Mouse (Mus musculus) urinary bladder, postnatal 4 days (tissue): ENCODE measurements around the gene Cdc14b.
A peak's percentile ranks its signal among the peaks of the same experiment; 100 is the strongest.
"Not testable (repeated sequence)": the region's sequence is repeated elsewhere in the genome, so short reads cannot be mapped to it uniquely, and the experiment has no call there.

Experiments used
- DNase-seq, 2 experiments: peaks; one replicate each; pipeline ENCODE4 v3.0.0; 2021 to 2022; ENCODE audit warnings: low spot score in 2 of 2

Cdc14b gene

DNA sequence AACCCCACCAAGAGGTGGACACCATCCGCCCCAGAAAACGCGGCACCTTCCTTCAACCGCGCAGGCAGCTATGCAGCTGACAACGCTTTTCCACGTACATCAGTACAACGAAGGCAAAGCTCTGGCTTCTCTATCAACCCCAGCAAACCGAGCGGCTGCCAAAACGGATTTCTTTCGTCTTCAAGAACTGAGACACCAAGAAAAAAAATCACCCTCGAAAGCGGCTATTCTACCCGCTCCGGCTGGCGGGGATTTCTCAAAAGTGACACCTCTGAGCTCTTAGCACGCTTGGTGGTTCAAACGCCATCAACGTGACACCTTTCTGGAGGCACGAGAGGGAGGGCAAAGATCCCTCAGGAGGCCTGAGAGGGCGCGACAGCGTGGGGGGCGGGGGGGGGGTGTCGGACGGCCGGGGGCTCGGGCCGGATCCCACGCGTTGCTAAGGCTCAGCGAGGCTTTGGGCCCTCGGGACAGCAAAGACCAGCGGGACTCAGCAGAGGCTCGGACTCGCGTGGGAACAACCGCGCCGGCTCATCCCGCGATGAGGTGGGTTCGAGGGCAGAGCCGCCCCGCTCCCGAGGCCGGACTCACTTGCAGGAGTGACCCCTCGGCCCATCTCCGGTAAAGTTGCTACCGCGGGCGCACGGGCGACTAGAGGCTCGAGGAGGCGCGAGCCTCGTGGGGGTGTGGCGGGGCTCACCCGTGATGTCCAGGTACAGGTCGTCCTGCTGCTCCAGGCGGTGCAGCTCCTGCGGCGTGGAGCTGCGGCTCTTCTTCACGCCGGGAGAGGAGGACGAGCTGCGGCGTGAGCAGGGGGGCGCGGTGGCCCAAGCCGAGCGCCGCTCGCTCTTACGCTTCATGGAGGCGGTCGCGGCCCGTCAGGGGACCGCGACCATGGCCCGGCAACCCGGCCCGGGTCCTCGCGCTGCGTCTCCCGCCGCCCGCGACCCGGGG, 922 bp downstream of the Cdc14b start:
- DNase-seq = peak in 1 of 2 experiments; percentile 27

DNA sequence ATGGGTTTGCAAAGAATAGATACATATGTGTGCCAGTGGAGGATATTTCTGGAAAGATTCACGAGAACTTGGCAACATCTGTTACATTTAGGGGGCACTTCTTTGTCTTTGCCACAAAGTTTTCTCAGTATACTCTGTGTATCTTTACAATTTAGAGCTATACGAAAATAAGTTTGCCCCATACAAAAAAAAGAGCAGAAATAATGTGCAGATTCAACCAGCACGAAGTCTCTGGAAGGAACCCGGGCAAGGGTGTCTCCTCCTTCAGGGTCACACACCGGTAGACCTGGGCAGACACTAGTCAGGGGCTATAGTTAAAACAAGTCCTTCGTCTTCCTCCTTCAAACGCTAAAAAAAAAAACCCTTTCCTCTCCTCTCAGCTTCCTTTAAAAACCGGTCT, 1.7 kb downstream of the Cdc14b start:
- no peak for DNase-seq

DNA sequence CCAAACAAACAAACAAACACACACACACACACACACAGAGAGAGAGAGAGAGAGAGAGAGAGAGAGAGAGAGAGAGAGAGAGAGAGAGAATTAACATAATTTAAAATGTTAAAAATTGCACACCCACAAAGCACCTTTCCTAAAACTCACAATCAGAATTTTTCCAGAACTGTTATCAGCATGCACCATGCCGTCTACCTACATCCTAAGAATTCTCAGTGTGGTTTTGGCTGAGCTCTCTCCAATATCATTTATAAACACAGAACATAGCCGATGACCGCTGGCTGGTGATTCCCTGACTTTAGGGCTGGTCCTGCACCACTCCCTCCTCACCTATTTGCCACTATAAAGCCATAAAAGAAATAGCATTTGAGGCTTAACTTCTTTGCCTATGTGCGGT, 6.7 kb downstream of the Cdc14b start:
- no peak for DNase-seq

DNA sequence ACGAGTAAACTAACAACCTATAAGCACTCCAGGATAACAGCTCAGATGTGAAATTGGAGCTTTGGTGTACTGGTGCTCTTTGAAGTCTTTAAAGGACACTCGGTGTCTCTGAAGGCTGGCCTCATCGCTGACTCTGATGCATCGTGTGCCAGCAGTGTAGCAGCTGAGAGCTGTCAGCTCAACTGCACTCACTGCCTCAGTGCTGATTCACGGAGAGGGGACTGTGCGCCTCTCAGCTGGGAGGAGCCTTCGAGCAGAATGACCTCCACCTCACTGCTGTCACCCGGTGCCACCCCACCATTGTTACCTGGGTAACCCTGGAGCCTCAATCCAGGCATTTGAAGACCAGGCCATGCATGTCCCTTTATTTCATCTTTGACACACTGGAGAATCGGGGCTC, 7.9 kb downstream of the Cdc14b start:
- no peak for DNase-seq

DNA sequence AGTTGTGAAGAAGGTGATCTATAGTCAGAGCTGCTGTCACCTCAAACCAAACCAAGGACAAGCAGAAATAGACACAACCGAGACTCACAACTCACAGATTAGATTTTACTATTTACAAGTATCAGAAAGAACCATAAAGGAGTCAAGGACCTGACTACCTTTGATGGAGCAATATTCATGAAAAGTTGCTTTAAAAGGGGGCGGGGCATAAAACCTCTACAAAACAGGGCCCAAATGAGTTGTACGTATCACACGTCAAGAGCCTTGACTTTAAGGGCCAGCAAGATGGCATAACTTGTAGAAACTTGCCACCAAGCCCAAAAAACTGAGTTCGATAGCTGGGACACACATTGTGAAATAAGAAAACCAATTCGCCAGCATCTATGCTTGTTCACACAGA, 10.5 kb downstream of the Cdc14b start:
- no peak for DNase-seq

DNA sequence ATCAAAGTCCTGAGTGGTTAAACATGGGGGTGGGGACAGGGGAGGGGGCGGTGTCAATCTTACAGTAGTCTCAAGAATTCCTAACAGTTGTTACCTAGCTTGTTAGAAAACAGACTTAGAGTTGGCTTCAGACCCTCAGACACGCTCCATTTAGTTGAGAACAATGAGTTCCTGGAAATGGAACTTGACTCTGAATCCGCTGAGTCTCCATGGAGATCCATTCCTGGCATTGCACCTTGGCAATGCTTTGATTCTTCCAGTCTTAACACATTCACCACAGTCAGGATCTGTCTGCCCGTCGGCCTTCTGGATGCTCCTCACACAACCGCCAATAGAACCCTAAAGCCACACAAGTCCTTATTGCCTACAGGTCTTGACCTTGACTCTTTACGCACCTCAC, 15.2 kb downstream of the Cdc14b start:
- DNase-seq = no peak

DNA sequence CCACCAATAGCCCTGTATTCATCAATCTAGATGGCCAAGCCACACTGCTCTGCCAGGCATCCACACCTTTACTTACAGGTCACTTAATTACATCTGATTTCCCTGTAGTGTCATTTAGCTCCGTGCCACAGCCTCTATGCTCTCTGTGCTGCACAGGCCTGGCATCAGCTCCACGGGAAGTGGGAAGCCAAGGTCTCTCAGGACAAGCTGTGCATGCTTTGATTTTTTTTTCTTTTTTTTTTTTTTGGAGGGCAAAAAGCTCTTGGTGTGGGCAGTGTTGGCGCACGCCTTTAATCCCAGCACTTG, 16.6 kb downstream of the Cdc14b start:
- no peak for DNase-seq

DNA sequence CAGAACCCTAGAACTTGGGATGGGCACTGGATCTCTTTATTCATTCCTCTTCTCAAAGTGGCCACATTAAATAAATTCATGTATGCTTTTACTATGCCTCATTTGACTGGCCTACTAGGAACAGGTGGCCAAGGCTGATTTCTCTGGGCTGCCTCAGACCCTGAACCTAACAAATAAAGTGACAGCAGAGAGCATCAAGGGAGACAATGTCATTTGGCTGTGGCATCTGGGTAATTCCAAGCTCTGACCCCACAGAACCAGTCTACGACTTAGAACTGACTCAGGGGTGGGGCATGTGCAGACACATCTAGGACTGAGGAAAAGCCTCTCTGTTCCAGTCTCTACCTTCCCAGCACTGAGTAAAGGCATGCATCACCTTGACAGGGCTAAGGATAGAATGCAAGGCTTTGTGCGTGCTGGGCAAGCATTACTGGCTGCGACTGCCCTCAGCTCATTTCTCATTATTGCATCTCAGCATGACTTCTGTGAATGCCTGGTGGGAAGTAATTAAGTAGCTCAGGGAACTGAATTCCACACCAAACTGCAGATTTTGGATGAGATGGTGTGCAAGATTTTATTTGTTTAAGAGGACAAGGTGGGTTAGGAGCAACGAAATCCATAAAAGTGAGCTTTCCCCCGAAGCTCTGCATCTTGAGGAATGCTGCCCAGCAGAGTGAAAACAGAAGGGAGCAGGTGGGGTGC, 17.1 kb downstream of the Cdc14b start:
- DNase-seq = no peak

DNA sequence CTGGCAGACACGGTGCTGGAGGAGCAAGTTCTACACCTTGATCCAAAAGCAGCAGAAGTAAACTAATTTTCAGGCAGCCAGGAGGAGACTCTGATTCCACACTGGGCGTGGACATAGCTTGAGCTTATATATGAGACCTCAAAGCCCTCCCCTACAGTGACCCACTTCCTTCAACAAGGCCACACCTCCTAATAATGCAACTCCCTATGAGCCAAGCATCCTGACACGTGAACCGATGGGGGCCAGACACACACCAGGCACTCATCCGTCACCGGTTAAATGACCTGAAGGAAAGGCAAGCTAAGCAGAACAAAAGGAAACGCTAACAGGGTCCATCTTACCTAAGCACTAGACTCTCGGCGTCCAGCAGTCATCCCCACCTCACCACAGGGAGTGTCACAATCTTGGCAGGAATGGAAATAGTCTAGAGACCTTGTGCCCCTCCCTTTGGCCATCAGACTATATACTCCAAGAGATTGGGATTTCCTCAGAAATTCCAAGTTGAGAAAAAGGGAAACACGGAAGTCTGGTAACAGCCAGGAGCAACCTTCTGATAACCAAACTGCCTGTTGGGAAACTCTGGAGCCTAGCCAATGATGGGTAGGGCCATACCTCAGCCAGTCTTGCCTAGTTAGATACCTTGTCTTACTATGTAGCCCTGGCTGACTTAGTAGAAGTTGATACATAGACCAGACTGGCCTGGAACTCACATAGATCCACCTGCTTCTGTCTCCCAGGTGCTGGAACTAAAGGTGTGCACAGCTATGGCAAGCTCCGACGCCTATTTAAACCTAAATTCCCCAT, 17.9 kb downstream of the Cdc14b start:
- DNase-seq = no peak

DNA sequence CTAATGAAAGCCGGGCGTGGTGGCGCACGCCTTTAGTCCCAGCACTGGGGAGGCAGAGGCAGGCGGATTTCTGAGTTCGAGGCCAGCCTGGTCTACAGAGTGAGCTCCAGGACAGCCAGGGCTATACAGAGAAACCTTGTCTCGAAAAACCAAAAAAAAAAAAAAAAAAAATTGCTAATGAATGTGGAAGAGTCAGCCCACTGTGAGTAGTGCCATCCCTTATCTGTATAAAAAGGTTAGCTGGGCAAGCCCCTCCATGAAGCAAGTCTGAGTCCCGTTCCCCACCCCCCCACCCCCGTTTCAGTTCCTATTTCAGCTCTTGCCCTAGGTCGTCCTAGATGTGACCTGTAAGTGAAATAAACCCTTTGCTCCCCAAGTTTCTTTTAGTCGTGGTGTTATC, 20.9 kb downstream of the Cdc14b start:
- DNase-seq = not testable (repeated sequence)

DNA sequence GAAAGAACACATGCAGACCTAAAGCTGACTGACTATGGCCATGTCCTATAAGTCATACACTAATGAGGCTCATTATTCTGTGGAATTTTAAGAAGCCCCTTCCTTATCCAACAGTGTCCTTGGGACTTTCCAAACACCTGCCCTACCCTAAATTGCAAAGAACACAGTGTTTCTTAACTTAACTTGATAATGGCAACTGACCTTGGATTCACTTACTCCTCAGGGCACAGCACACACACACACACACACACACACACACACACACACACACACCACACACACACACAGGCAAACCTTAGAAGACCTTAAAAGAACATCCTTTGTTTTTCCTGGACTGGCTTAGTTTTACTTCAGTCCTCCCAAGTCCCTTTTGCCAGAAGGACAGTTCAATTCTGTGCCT, 21.4 kb downstream of the Cdc14b start:
- no peak for DNase-seq

DNA sequence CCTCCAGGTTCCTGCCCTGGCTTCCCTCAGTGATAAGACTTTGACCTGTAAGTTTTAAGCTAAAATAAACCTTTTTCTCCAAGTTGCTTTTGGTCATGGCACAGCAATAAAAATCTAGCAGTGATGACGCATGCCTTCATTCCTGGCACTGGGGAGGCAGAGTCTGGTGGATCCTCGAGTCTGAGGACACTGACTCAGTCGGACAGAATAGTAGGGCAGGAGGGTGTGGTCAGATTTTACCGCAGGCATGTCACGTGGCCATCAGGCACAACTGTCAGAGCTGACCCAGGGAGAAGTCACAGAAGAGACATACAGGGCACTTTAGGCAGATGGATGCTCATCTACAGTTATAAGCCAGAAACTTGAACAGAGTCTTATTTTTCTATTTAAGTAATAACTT, 22.9 kb downstream of the Cdc14b start:
- no peak for DNase-seq

DNA sequence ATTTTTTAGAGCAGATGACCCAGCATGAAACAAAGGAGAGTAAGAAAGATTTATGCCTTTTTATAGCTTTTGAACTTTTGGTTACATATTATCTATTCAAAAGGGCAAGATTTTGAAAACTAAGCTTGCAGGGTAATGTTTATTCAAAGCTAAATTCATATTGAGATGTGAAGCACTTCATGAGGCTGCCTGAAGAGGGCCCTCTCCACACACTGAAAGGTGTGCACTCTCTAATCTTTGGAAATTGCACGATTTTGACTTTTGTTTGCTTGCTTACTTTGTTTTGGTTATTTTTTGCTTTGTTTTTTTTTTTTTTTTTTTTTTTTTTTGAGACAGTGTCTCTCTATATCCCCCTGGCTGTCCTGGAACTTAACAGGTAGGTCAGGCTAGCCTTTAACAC, 24.7 kb downstream of the Cdc14b start:
- DNase-seq = no peak

DNA sequence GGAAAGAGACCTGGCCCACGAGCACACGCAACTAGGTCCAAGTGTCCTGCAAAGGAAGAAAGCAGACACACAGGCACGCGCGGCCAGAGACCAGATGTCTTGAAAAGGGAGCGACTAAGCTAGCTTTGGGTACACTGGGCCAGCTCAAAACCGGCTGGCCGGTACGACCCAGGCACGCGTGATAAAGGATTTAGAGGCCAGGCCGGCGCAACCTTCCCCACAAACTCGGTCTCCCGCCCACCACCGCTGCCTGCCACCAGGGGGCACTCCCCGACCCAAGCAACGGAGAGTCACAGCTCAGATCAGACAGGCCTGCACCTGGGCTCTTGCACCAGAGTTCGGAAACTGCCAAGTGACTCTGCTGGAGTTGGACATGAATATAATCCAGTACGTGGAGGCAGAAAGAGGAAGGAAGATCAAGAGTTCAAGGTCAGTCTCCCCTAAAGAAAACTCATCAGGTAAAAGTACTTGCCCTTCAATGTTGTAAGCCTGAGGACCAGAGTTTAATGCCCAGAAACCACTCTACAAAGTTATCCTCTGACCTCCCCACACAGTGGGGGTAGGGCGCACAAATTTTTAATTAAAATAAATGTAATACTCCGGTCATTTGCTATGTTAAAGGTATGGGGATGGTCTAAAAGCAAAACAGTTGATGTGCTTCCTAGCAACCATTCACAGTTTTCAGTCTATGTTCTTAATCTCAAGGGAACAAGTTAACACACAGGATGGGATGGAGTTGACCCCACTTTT, 26.1 kb downstream of the Cdc14b start:
- DNase-seq = peak; percentile 83 to 90

DNA sequence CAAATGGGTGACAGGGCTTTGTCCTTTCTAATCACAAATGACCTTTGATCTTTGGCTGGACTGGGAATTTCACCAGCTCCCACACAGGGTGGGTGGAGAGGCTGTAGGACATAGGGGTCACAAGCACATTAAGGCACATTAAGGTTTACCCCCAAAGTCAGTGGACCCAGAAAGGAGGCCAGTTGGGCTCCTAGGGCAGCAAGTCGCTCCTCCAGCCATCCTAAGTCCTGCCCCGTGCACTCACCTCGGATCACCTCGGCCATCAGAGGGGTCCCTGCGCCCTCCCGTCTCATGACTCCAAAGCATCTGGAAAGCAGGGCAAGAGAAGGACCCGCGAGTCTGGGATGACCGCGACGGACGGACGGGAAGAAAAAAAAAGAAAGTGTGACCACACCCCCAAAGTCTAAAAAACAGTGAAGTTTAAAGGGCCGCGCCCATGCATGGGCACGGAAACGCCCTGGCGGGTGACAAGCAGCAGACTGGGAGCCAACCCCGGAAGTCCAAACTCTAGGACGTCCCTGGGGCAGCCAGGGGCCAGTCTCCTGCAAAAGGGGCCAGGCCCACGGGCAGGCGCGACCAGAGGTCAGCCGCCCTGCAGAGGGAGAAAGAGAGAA, 26.8 kb downstream of the Cdc14b start:
- peak; percentile 62 to 63 for DNase-seq

DNA sequence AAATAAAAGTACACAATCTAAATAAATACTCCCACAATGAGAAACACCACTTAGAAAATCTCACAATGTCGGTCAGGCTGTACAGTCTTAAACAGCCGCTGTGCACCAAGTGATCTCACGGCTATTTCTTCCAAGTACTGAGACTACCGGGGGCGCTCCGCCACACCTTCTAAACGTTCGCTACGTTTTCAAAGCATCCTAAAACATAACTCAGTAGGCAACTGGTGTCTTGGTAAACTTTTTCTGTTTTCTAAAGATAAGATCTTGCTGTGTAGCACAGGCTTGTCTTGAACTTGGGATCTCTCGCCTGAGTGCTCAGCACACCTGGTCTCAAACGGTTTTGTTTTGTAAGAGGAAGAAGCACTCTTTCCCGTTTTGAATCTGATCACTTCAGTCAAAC, 29.0 kb downstream of the Cdc14b start:
- DNase-seq = no peak

DNA sequence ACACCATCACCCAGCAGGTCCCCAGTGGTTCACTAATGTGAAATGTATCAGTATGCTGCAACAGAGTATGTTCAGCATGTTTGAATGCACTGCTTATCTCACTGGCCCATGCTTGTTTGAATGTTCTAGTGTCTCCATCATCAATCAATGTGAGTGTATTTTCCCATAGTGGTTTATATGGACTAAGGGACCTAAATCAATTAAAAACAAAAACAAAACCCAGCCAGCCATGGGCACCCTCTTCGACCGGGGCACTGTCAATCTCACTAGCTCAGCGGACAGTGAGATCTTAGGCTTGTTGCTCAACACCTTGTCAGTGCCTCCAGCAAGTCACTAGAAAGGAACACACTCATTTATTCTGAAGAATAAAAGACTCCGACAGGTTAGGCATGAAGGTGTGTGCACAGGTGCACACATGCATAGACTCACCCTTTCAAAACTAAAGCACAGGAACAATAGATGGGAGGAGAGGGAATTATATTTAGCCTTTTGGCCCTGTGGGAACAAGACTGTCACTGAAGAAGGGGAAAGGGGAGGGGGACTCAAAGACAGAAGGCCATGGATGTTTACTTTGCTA, 30.3 kb downstream of the Cdc14b start:
- DNase-seq = no peak

DNA sequence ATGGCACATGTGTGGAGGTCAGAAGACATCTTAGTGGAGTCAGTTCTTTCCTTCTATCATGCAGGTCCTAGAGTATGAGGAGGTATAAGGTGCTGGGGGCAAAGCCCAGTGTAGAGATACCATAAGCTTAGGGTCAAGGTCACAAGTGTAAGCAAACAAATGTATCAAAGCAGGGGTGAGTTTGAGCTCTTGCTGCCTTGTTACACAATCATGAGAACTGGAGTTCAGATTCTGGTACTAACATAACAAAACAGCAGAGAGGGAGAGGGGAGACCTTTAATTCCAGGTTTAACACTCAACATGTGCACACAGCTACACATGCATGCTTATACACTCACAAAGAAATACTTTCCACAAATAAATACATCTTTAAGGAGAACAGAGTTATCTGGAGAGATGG, 32.4 kb downstream of the Cdc14b start:
- no peak for DNase-seq

DNA sequence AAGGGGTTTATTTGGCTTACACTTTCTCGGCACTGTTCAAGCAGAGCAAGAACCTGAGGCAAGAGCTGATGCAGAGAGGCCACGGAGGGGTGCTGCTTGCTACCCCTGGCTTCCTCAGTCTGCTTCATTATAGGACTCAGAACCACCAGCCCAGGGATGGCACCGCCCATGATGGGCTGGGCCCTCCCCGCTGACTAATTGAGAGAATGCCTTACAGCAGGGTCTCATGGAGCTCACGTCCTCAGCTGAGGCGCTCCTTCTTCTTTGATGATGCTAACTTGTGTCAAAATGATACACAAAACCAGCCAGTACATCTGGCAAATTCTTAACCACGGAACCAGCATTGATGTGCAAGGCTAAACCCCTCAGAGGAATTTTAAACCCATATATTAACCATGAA, 34.5 kb downstream of the Cdc14b start:
- no peak for DNase-seq

DNA sequence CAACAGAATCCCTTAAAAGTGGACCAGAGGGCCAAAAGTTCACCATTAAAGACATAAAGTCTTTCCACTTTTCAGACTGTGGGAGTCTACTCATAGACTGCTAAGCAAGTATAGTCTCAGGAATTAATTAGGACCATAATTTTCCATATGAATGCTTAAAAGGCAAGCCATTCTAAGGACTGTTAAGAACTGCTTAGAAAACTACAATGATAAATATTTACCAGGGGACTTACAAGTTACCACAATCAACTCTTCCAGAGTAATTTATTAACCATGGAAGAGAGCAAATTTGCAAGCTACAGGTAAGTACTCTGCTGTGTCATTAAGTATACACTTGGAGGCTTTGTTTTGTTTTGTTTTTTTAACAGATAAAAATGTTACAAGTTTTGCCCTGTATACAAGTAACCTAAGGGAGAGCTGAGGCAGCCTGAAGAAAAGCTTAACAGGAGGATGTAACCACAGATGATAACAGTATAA, 37.4 kb downstream of the Cdc14b start:
- DNase-seq = no peak
